Mouse (Mus musculus) lung, adult 2 months (tissue): Measurements from ENCODE around the gene Slc2a12.

ENCODE experiments used
- CTCF ChIP-seq: fragments of 200-500 bp; IDR thresholded peaks from 2 replicates; pipeline ENCODE4 v1.5.1; 2011; ENCODE audit warnings: mild to moderate bottlenecking, low read length, control low read depth; ENCODE audit not compliant: insufficient read depth
- POLR2A ChIP-seq: fragments of 200-500 bp; IDR thresholded peaks from 2 replicates; pipeline ENCODE4 v1.6.1; 2011; ENCODE audit warnings: low read depth, mild to moderate bottlenecking, control low read depth, low read length, borderline replicate concordance; ENCODE audit errors: extremely low read depth

- no peak for TF ChIP-seq POLR2A
- TF ChIP-seq CTCF: no peak
Observed at GRCm38 (mm10) chr10:22699487-22700335, 54.9 kb downstream of the Slc2a12 start.
